Mouse (Mus musculus) retina, embryonic 14.5 days (tissue): ENCODE results near the gene Rbms3.
A peak's percentile ranks its signal among the peaks of the same experiment; 100 is the strongest.

Source experiments
- DNase-seq: peaks from one replicate; pipeline ENCODE4 v3.0.0-alpha.2; 2015; ENCODE audit warnings: low spot score

Gene Rbms3

GRCm38 (mm10) chr9:116834949-116835348 is 794.8 kb downstream of the Rbms3 start:
- DNase-seq: no peak

- DNase-seq: no peak
Measured at GRCm38 (mm10) chr9:116833677-116834076, 796.0 kb downstream of the Rbms3 start.

- DNase-seq: no peak
Measured at GRCm38 (mm10) chr9:116832822-116833221, 796.9 kb downstream of the Rbms3 start.

- DNase-seq: no peak
Measured at GRCm38 (mm10) chr9:116831386-116831785, 798.3 kb downstream of the Rbms3 start.

GRCm38 (mm10) chr9:116829929-116830328 is 799.8 kb downstream of the Rbms3 start:
- no peak for DNase-seq

GRCm38 (mm10) chr9:116821601-116822000 is 808.1 kb downstream of the Rbms3 start:
- no peak for DNase-seq

- no peak for DNase-seq
Measured at GRCm38 (mm10) chr9:116817196-116817595, 812.5 kb downstream of the Rbms3 start.

GRCm38 (mm10) chr9:116814495-116815094 is 815.1 kb downstream of the Rbms3 start:
- no peak for DNase-seq

- DNase-seq: no peak
Measured at GRCm38 (mm10) chr9:116813396-116813795, 816.3 kb downstream of the Rbms3 start.

GRCm38 (mm10) chr9:116809260-116809659 is 820.5 kb downstream of the Rbms3 start:
- no peak for DNase-seq

- DNase-seq: no peak
Measured at GRCm38 (mm10) chr9:116808401-116808800, 821.3 kb downstream of the Rbms3 start.

- DNase-seq: peak; percentile 51
Measured at GRCm38 (mm10) chr9:116807166-116808081, 822.3 kb downstream of the Rbms3 start.

- DNase-seq: no peak
Measured at GRCm38 (mm10) chr9:116803292-116803731, 826.4 kb downstream of the Rbms3 start.

GRCm38 (mm10) chr9:116802602-116803001 is 827.1 kb downstream of the Rbms3 start:
- no peak for DNase-seq

GRCm38 (mm10) chr9:116795240-116795955 is 834.3 kb downstream of the Rbms3 start:
- DNase-seq: no peak

GRCm38 (mm10) chr9:116791850-116792249 is 837.9 kb downstream of the Rbms3 start:
- DNase-seq: no peak

- DNase-seq: no peak
Measured at GRCm38 (mm10) chr9:116786136-116787046, 843.3 kb downstream of the Rbms3 start.

GRCm38 (mm10) chr9:116771820-116772219 is 857.9 kb downstream of the Rbms3 start:
- DNase-seq: no peak

- peak; percentile 61 for DNase-seq
Measured at GRCm38 (mm10) chr9:116769358-116770054, 860.2 kb downstream of the Rbms3 start.

GRCm38 (mm10) chr9:116762395-116763025 is 867.2 kb downstream of the Rbms3 start:
- peak; percentile 33 for DNase-seq
